Mouse (Mus musculus) heart, postnatal 0 days (tissue): ENCODE data around the gene Nhlh1.

Experiments used
- CTCF ChIP-seq: IDR thresholded peaks from 2 replicates; pipeline ENCODE4 v1.5.1; 2016; ENCODE audit warnings: antibody characterized with exemption, control low read depth, low read depth
- EP300 ChIP-seq: IDR thresholded peaks from 2 replicates; pipeline ENCODE4 v1.6.1; 2016; ENCODE audit warnings: antibody characterized with exemption, low read depth

DNA sequence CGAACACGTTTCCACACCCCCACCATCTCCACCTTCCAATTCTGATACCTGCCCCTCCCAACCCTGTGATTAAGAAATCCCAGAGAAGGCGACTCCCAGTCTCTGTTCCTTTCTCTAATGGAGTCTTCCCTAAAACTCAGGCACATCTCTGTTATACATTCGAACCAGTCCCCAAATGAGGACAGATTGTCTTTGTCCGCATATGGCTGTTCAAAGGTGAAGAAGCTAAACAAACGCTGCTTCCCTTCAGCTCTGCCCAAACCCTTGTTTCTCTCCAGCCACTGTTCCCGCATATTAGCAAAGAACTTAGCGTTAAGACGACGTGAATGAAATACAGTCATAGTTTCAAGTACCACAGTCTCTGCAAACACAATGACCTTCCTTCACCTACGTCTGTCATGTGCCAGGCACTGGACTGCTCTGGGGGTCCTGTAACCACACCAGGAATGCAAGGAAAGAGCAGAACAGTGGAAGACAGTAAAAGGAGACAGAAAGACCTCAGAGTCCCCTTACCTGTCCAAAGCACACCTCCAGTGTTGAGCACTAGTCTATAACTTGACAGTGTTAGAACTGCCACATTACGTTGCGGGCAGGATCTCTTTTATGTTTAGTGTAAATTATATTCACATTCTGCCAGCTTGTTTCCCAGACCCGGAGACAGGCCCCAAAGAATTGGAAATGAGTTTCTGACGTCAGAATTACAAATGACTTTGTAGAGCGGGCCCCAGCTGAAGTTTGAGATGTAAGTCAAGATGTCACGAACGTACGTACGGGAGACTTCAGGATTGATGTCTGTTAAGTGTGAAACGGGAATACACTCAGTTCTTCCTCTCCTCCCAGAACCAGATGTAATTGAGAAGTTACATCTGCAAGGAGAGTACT lies 28.7 kb downstream of the Nhlh1 start, which contains the start of gene Vangl2:
- TF ChIP-seq CTCF (no peak), EP300 (no peak)
